Mouse (Mus musculus): ENCODE data around the gene Clybl.

Gene Clybl

GRCm38 (mm10) chr14:122181078-122181814 is at the start of gene Clybl:
Clybl (plus strand) TSS chr14:122181704.
- DNase-seq (ENCODE audit: low spot score in 2 of 2): peak; percentile 94

GRCm38 (mm10) chr14:122136368-122136928 is 45.1 kb upstream of the Clybl start:
- DNase-seq (ENCODE audit: low spot score in 2 of 2): no peak

DNA sequence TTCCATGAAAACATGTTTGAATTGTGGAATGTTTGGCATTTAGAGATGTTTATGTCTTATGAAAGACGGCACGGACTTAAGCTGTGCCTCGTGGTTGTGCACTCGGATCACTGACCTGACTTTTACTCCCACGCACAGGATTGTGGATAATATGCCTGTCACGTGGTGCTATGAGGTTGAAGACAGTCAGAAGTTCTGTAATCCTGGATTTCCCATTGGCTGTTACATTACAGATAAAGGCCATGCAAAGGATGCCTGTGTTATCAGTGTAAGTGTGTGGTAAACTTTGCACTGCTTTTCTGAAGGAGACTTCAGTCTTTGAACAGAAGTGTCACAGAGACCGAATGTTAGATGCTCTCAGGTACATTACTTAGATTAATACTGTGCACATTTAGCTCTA is 44.3 kb upstream of the Clybl start:
- DNase-seq (ENCODE audit: low spot score in 2 of 2): no peak

GRCm38 (mm10) chr14:122140126-122140525 is 41.4 kb upstream of the Clybl start:
- no peak for DNase-seq (ENCODE audit: low spot score in 2 of 2)

- no peak for DNase-seq (ENCODE audit: low spot score in 2 of 2)
These were observed 37.8 kb upstream of the Clybl start for GRCm38 (mm10) chr14:122143585-122144269.

DNA sequence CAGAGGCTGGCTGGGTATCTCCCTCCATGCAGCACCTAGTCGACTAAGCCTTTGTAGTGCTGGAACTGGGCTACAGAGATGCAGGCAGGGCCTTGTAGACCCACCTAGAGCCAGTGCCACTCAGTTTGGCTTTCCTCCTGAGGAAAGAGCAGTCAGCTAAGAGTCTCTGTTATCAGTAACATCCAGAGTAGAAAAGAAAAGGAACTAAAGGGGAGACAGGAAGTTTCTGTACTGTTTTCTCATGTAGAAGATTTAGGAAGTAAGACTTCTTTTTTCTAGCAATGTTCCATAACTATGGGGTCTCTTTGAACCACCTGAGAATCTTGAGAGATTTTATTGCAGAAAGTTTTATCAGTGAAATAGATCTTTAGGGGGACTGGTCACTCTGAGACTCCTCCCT is 36.1 kb upstream of the Clybl start:
- no peak for DNase-seq (ENCODE audit: low spot score in 2 of 2)

- no peak for DNase-seq (ENCODE audit: low spot score in 2 of 2)
These were observed 30.9 kb upstream of the Clybl start for GRCm38 (mm10) chr14:122150616-122151015.

DNA sequence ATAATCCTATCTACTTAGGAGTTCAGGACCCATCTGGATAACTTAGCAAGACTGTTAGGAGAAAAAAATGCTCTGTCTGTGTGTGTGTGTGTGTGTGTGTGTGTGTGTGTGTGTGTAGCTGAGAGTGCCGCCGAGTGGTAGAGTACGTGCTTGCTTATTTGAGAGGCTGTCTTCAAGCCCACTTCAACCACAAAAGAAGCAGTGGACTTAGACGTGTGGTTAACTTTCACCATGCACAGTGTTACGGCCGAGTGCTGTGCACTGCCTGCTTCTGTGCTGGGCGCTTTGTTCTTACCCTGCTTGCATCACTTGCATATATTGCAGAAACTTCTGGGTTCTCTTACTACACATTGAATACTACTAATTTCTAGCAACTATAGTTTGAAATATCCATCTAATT is 23.8 kb upstream of the Clybl start:
- DNase-seq (ENCODE audit: low spot score in 2 of 2): no peak

DNA sequence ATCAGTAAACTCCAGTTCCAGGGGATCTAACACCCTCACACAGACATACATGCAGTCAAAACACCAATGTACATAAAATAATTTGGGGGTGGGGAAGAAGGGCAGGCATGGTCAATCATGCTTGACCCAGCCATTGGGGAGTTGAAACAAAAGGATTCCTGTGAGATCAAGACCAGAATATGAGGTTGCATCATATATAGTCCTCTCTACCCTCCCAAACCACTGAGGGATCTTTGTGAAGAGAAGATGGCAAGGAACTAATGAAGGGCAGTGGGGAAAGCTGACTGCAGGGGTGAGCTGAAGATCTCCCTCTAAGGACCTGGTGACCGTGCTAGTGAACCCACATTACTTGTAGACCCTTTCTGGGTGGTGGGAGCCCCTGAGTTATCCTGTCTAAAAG is 20.6 kb upstream of the Clybl start:
- no peak for DNase-seq (ENCODE audit: low spot score in 2 of 2)

DNA sequence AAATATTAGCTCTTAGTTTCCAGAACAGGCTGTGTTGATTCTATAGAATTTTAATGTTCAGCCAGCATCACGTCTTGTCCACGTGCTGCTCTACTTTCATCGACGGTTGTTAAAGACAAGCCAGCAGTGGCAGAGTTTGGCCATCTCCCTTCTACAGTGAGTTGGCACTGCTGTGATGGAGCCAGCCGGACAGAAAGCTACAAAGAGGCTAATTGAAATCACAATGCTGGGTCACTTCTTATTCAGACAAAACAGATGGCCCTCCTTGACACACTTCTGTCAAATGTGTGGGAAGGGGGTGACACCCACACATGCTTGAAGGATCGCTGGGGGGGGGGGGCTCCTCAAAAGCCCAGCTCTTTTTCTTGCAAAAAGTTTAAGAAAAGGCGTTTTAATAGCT is 12.6 kb upstream of the Clybl start:
- DNase-seq (ENCODE audit: low spot score in 2 of 2): no peak

DNA sequence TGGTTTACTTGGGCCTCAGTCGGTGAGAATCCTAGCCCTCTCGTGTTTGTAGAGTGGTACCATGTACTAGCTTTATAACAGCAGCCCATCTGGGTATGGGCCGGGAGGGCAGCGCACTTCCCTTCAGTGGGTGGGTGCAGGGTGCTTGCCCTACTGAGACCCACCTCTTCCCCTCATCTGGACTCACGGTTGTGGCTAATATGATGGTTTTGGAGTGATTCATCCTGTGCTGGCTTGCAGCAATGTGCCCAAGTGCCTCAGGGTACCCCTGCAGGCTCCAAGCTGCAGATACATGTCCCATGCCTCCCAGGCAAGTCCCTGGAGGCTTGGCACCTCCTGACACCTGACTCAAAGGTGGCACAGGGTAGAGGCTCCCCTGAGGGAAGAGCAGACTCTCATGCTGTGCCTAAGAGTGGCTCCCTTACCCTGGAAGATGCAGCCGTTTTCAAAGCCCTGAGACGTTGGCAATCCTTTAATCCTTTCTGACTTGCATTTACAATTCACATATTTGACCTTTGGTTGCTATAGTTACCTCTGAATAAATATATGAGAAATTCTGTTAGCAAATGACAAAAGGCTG is 11.2 kb upstream of the Clybl start:
- DNase-seq (ENCODE audit: low spot score in 2 of 2): no peak

DNA sequence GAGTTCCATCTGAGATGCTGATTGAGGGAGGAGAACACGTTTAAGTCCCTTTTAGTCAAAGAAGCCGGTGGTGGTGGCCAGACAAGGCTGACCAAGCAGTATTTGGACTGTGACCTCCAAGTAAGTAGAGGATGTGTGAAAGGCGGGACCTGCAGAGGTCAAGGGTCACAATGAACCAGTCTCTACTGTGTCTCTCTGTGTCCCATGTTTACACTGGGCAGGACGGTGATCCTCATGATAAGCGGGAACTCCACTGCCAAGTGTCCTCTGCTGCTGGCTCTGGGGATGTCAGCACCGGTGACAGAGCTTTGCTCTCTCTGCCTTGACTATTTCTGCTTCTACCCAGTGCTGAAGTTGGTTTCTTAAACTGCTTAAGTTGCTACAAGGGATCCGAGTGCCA is 10.5 kb upstream of the Clybl start:
- DNase-seq (ENCODE audit: low spot score in 2 of 2): no peak

- no peak for DNase-seq (ENCODE audit: low spot score in 2 of 2)
These were observed 5.2 kb upstream of the Clybl start for GRCm38 (mm10) chr14:122176263-122176798.

DNA sequence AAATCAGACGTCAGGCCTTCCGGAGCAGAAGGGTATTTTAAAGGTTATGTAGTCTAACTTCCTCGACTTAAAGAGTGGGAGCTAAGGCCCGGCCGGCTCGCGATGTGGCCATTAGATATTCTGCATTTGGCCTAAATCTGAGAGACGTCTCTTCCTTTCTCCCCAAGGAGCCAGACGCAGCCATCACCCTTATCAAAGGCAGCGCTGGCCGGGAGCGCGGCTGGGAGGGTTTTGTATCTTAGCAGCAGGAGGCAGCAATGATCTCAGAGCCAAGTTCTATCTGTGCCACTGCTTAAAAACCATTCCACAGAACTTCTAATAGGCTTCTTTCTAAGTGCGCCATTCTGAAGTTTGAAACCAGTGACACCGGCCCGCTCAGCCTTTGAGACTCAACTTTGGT is 2.2 kb upstream of the Clybl start:
- DNase-seq (ENCODE audit: low spot score in 2 of 2): peak in 1 of 2 experiments; percentile 53

DNA sequence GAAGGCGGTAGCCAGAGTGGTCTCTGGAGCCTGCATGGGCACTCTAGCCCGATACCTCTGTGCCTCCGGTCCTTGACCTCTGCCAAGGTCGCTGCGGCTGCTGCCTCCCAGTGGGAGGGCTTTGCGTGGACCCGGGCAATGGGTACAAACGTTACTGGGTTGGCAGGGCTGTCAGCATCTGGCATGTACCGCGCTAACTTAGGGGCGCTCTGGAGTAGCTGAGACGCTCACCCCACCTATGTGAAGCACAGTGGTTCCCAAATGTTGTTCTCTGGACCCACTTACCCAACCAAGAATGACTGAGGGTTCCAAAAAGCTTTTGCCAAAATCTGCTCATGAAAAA is 282 bp downstream of the Clybl start:
- no peak for DNase-seq (ENCODE audit: low spot score in 2 of 2)

- DNase-seq (ENCODE audit: low spot score in 2 of 2): no peak
These were observed 716 bp downstream of the Clybl start for GRCm38 (mm10) chr14:122182220-122182619.

GRCm38 (mm10) chr14:122183974-122184373 is 2.5 kb downstream of the Clybl start:
- no peak for DNase-seq (ENCODE audit: low spot score in 2 of 2)

- DNase-seq (ENCODE audit: low spot score in 2 of 2): no peak
These were observed 6.7 kb downstream of the Clybl start for GRCm38 (mm10) chr14:122188250-122188649.

DNA sequence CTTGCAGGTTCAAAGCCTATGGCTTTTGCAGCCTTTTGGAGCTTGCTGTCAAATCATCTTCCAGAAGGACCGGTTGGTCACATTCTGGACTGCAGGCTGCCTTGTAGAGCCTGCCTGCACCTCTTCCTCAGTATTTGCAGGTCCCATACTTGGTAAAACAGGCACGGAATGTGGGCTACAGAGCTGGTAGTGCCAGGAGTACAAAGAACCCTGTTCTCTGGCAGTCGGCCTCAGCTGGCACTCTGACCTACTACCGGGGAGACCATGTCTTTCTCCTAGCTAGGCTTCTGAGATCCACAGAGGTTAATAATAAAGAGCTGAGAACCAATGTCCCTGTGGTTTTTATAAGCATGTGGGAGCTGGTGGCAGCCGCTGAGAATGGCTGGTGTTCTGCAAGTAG is 8.4 kb downstream of the Clybl start:
- DNase-seq (ENCODE audit: low spot score in 2 of 2): peak; percentile 59 to 63

DNA sequence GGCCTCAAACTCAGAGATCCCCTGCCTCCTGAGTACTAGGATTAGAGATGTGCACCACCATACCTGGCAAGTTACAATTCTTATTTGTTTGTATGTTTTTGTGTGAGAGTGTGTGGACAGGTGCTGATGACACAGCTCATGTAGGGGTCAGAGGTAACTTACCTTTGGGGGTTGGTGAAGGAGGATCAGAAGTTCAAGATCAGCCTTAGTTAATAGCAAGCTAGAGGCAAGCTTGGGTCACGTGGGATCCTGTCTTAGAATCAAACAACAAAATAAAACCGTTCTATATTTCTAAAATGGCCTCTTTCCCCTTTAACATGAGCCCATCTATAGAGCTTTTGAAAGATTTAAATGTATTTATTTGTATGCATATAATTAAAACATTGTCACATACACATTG is 9.0 kb downstream of the Clybl start:
- no peak for DNase-seq (ENCODE audit: low spot score in 2 of 2)

- DNase-seq (ENCODE audit: low spot score in 2 of 2): peak; percentile 62 to 82
These were observed 9.5 kb downstream of the Clybl start for GRCm38 (mm10) chr14:122190941-122191510.

DNA sequence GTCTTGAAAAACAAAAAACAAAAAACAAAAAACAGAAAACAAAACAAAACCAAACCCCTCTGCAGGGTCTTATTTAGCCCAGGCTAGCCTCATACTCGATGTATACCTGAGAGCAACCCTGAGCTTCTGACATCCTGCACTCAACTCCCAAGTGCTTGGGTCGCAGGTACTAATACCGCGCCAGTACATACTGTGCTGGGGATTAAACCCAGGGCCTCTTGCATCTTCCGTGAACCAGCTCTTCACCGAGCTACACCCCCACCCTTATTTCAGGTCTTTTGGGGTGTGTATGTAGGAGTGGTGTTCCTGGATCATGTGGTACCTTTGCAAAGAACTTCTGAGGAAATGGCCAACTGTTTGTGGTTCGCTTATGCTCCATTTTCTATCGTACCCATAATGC is 13.1 kb downstream of the Clybl start:
- no peak for DNase-seq (ENCODE audit: low spot score in 2 of 2)

Measured in right cerebral cortex, postnatal 10 days (tissue).